Mouse (Mus musculus) splenic B cell, adult 2 months (primary cell): Measurements from ENCODE around the gene 1700015G11Rik.

ENCODE experiments used
- DNase-seq: peaks from one replicate; pipeline ENCODE4 v3.0.0-alpha.2; 2011; ENCODE audit warnings: low read depth, low spot score
- H3K27me3 ChIP-seq: 2 replicates; pipeline ENCODE4 v1.6.1; 2012; ENCODE audit warnings: mild to moderate bottlenecking, low read length, moderate library complexity, mixed read lengths; ENCODE audit not compliant: control insufficient read depth, poor library complexity, insufficient read depth, severe bottlenecking
- H3K36me3 ChIP-seq: 2 replicates; pipeline ENCODE4 v1.6.1; 2012; ENCODE audit warnings: mild to moderate bottlenecking, low read length, moderate library complexity, mixed read lengths; ENCODE audit not compliant: control insufficient read depth, poor library complexity, insufficient read depth, severe bottlenecking

1700015G11Rik gene

GRCm38 (mm10) chr7:52015628-52016027, at the start of gene 1700015G11Rik:
1700015G11Rik (minus strand) TSS chr7:52015728.
- Histone ChIP-seq H3K27me3 (no peaks in the 10 kb centered on the region), H3K36me3 (no peaks in the 10 kb centered on the region)
- DNase-seq = no peak

- Histone ChIP-seq H3K27me3 (no peaks in the 10 kb centered on the region), H3K36me3 (no peaks in the 10 kb centered on the region)
- no peak for DNase-seq
These were observed 41.4 kb upstream of the 1700015G11Rik start for GRCm38 (mm10) chr7:52056954-52057353.

GRCm38 (mm10) chr7:52056274-52056673, 40.7 kb upstream of the 1700015G11Rik start:
- DNase-seq = no peak
- no peaks in the 10 kb centered on the region for H3K27me3 ChIP-seq
- H3K36me3 ChIP-seq = no peaks in the 10 kb centered on the region

- DNase-seq = no peak
- no peaks in the 10 kb centered on the region for H3K36me3 ChIP-seq
These were observed 40.3 kb upstream of the 1700015G11Rik start for GRCm38 (mm10) chr7:52055831-52056230.

GRCm38 (mm10) chr7:52037600-52038582, 22.4 kb upstream of the 1700015G11Rik start:
- DNase-seq = peak; percentile 2
- Histone ChIP-seq H3K27me3 (no peaks in the 10 kb centered on the region), H3K36me3 (no peaks in the 10 kb centered on the region)

More at GRCm38 (mm10) chr7:52055831-52056230, 40.3 kb upstream of the 1700015G11Rik start:
- no peaks in the 10 kb centered on the region for H3K27me3 ChIP-seq

- H3K27me3 ChIP-seq = no peaks in the 10 kb centered on the region
- H3K36me3 ChIP-seq = no peaks in the 10 kb centered on the region
- no peak for DNase-seq
These were observed 8.6 kb upstream of the 1700015G11Rik start for GRCm38 (mm10) chr7:52024050-52024626.

GRCm38 (mm10) chr7:52022039-52022438, 6.5 kb upstream of the 1700015G11Rik start:
- DNase-seq = no peak
- no peaks in the 10 kb centered on the region for H3K27me3 ChIP-seq
- H3K36me3 ChIP-seq = no peaks in the 10 kb centered on the region

- no peak for DNase-seq
These were observed 348 bp downstream of the 1700015G11Rik start for GRCm38 (mm10) chr7:52015180-52015579.

GRCm38 (mm10) chr7:52013457-52013856, 2.1 kb downstream of the 1700015G11Rik start:
- Histone ChIP-seq H3K36me3 (no peaks in the 10 kb centered on the region), H3K27me3 (no peaks in the 10 kb centered on the region)
- no peak for DNase-seq

More at GRCm38 (mm10) chr7:52015180-52015579, 348 bp downstream of the 1700015G11Rik start:
- no peaks in the 10 kb centered on the region for H3K36me3 ChIP-seq
- no peaks in the 10 kb centered on the region for H3K27me3 ChIP-seq

GRCm38 (mm10) chr7:52007138-52007537, 8.4 kb downstream of the 1700015G11Rik start:
- Histone ChIP-seq H3K27me3 (no peaks in the 10 kb centered on the region), H3K36me3 (no peaks in the 10 kb centered on the region)
- no peak for DNase-seq

GRCm38 (mm10) chr7:52006296-52006630, 9.3 kb downstream of the 1700015G11Rik start:
- H3K27me3 ChIP-seq = no peaks in the 10 kb centered on the region
- H3K36me3 ChIP-seq = no peaks in the 10 kb centered on the region
- DNase-seq = no peak

- Histone ChIP-seq H3K36me3 (no peaks in the 10 kb centered on the region), H3K27me3 (no peaks in the 10 kb centered on the region)
- peak; percentile 87 for DNase-seq
These were observed 9.8 kb downstream of the 1700015G11Rik start, which contains the start of gene Svip for GRCm38 (mm10) chr7:52005511-52006295. Svip (minus strand) TSS chr7:52006018.

- DNase-seq = no peak
- 0 out of 2 replicates have a peak, but pooled peaks cover 2% of the 10 kb centered on the region for H3K27me3 ChIP-seq
- no peaks in the 10 kb centered on the region for H3K36me3 ChIP-seq
These were observed 24.5 kb downstream of the 1700015G11Rik start for GRCm38 (mm10) chr7:51991020-51991419.

- DNase-seq = no peak
- H3K27me3 ChIP-seq = no peaks in the 10 kb centered on the region
- no peaks in the 10 kb centered on the region for H3K36me3 ChIP-seq
These were observed 28.6 kb downstream of the 1700015G11Rik start for GRCm38 (mm10) chr7:51986909-51987308.
